Mouse (Mus musculus) spleen, adult 2 months (tissue): Measurements from ENCODE around the gene Zbtb16.

Experiments
- CTCF ChIP-seq: fragments of 200-500 bp; IDR thresholded peaks from 2 replicates; pipeline ENCODE4 v1.5.1; 2011; ENCODE audit warnings: mild to moderate bottlenecking, inconsistent platforms; ENCODE audit not compliant: insufficient read depth, insufficient read length, insufficient replicate concordance; ENCODE audit errors: extremely low read depth
- POLR2A ChIP-seq: fragments of 200-500 bp; IDR thresholded peaks from 2 replicates; pipeline ENCODE4 v1.6.1; 2011; ENCODE audit warnings: low read depth, low read length, inconsistent platforms

GRCm38 (mm10) chr9:48725918-48726317 lies 110.1 kb downstream of the Zbtb16 start:
- TF ChIP-seq CTCF (no peak), POLR2A (no peak)
